Mouse (Mus musculus) heart, adult 2 months (tissue): ENCODE results near the gene Hoxa10. TPM values are rescaled to one million over a fixed set of nuclear protein-coding genes. Genes with fewer than 3 reads are reported as not detected.

ENCODE experiments used
- DNase-seq, 2 experiments: peaks; one replicate each; pipeline ENCODE4 v3.0.0; 2021
- H3K27ac ChIP-seq: fragments of 200-600 bp; 2 replicates; pipeline ENCODE4 v1.8.1; 2022
- H3K27me3 ChIP-seq: fragments of 200-500 bp; 2 replicates; pipeline ENCODE4 v1.6.1; 2012; ENCODE audit warnings: mild to moderate bottlenecking, low read length, inconsistent platforms, mixed read lengths; ENCODE audit not compliant: control insufficient read depth, insufficient read depth
- H3K36me3 ChIP-seq: fragments of 200-500 bp; 2 replicates; pipeline ENCODE4 v1.6.1; 2012; ENCODE audit warnings: low read length, inconsistent platforms; ENCODE audit not compliant: control insufficient read depth, insufficient read depth
- H3K4me1 ChIP-seq: fragments of 200-500 bp; 2 replicates; pipeline ENCODE4 v1.6.1; 2011; ENCODE audit warnings: low read length; ENCODE audit not compliant: control insufficient read depth, insufficient read depth
- H3K4me3 ChIP-seq: fragments of 200-600 bp; 2 replicates; pipeline ENCODE4 v1.8.1; 2022
- H3K79me2 ChIP-seq: fragments of 200-500 bp; replicated peaks from 2 replicates; pipeline ENCODE4 v1.6.1; 2012; ENCODE audit warnings: mild to moderate bottlenecking, inconsistent platforms, low read length, moderate library complexity, mixed read lengths; ENCODE audit not compliant: control insufficient read depth, insufficient read depth
- H3K9ac ChIP-seq: fragments of 200-500 bp; 2 replicates; pipeline ENCODE4 v1.6.1; 2012; ENCODE audit warnings: low read depth, mild to moderate bottlenecking, control low read depth, inconsistent platforms, low read length, mixed read lengths
- CTCF ChIP-seq: fragments of 200-600 bp; IDR thresholded peaks from 2 replicates; pipeline ENCODE4 v1.8.1; 2022; ENCODE audit warnings: antibody characterized with exemption, mild to moderate bottlenecking, moderate library complexity
- EP300 ChIP-seq: fragments of 200-500 bp; IDR thresholded peaks from 2 replicates; pipeline ENCODE4 v1.6.1; 2011; ENCODE audit warnings: low read depth, low read length, control low read depth; ENCODE audit not compliant: insufficient read depth
- POLR2A ChIP-seq: fragments of 200-500 bp; IDR thresholded peaks from 2 replicates; pipeline ENCODE4 v1.6.1; 2011; ENCODE audit warnings: mild to moderate bottlenecking, low read depth, low read length, control low read depth; ENCODE audit not compliant: insufficient read depth
- WGBS: fragments of 180-500 bp; shearing (Covaris S2); methylation state at CpG from one replicate; pipeline ENCODE4 v1.1.7; 2018; 5-methylcytosine and 5-hydroxymethylcytosine counted together
- intact Hi-C: fragments of 180-260 bp; cut with DNase I; formaldehyde crosslinking; loops from one replicate; pipeline ENCODE4 v1.15.1; 2025
- polyA plus RNA-seq: library from polyadenylated mRNA; depleted of rRNA; stranded (reverse); fragments of >200 nt; gene quantifications from 2 replicates; pipeline ENCODE4 v1.2.3, GENCODE M21; 2012
- total RNA-seq, 2 experiments: library from RNA; stranded (reverse); gene quantifications; 2 replicates each; pipeline ENCODE4 v1.2.3; 2021

Hoxa10 gene
- total and polyA plus RNA-seq, 3 experiments: not detected

- no peaks in the 10 kb centered on the region for H3K4me1 ChIP-seq
- peaks cover 41% of the 10 kb centered on the region for H3K27me3 ChIP-seq
- 10% methylated on average over 3 of the region's 3 CpGs for WGBS
- DNase-seq: no peak
- TF ChIP-seq EP300: no peak
- no peak for TF ChIP-seq POLR2A
- TF ChIP-seq CTCF: no peak
- no peaks in the 10 kb centered on the region for H3K79me2 ChIP-seq
- H3K9ac ChIP-seq: no peak overlapping the region
- H3K36me3 ChIP-seq: no peaks in the 10 kb centered on the region
- no peak overlapping the region for H3K4me3 ChIP-seq
- H3K27ac ChIP-seq: no peak overlapping the region
- intact Hi-C loops: loop anchor here (5.0 kb wide), 1 partner anchor 44 kb away; the partner anchor contains the start of gene Evx1
Observed at GRCm38 (mm10) chr6:52268756-52269155, 28.1 kb upstream of the Hoxa10 start.

DNA sequence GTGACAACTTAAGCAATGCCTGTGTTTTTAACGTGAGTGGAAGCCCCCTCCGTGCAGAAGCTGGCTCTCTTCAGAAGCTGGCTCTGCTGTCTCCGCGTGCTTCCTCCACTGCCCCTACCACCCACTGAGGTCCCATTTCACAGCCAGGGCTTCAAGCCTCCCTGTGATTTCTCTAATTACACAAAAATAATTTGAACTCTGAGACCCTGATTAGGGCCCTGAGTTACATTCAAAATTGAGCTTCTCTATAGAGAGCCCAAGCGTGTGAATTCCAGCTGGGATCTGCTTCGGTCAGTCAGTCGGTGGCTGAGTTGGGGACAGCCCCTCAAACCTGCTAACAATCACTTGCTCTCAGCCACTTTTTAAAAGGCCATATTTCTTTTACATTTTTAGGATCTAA, 27.7 kb upstream of the Hoxa10 start:
- intact Hi-C loops: loop anchor here (5.0 kb wide), 1 partner anchor 44 kb away; the partner anchor contains the start of gene Evx1
- no peak overlapping the region for H3K9ac ChIP-seq
- 19% methylated on average over 7 of the region's 7 CpGs for WGBS
- H3K27ac ChIP-seq: no peak overlapping the region
- no peaks in the 10 kb centered on the region for H3K4me1 ChIP-seq
- TF ChIP-seq POLR2A (no peak), EP300 (no peak), CTCF (no peak)
- H3K36me3 ChIP-seq: no peaks in the 10 kb centered on the region
- no peak for DNase-seq
- no peak overlapping the region for H3K4me3 ChIP-seq
- H3K27me3 ChIP-seq: peaks cover 37% of the 10 kb centered on the region
- H3K79me2 ChIP-seq: no peaks in the 10 kb centered on the region

- intact Hi-C loops: loop anchor here (5.0 kb wide), 1 partner anchor 45 kb away; the partner anchor contains the start of gene Evx1
- WGBS: 18% methylated on average over 3 of the region's 3 CpGs
- no peak for DNase-seq
- Histone ChIP-seq H3K9ac (no peak overlapping the region), H3K27ac (no peak overlapping the region), H3K4me3 (no peak overlapping the region), H3K27me3 (peaks cover 38% of the 10 kb centered on the region), H3K79me2 (no peaks in the 10 kb centered on the region), H3K36me3 (no peaks in the 10 kb centered on the region), H3K4me1 (no peaks in the 10 kb centered on the region)
- TF ChIP-seq EP300 (no peak), CTCF (no peak), POLR2A (no peak)
Observed at GRCm38 (mm10) chr6:52267691-52268090, 27.0 kb upstream of the Hoxa10 start.

DNA sequence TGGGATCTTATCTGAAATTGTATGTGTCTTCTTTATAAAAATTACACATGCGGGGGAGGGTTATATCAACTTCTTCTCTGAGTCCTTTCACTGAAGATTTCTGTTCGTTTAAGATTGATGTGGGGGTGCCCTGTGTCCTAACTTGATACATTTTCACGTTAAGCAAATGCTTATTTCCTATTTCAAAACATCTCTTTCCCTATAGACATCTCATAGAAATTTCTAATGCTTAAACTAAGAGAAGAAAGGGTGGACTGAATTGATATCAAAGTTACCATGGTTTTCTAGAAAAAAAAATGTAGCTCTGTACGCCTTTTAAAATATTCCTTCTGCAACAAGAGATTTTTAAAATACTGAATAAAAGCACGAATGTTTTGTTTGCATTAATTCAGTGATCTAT, 26.6 kb upstream of the Hoxa10 start:
- Histone ChIP-seq H3K4me1 (no peaks in the 10 kb centered on the region; the same call in 1 of the 2 replicates), H3K9ac (no peak overlapping the region), H3K4me3 (no peak overlapping the region), H3K79me2 (no peaks in the 10 kb centered on the region), H3K27me3 (peaks cover 41% of the 10 kb centered on the region), H3K27ac (no peak overlapping the region), H3K36me3 (no peaks in the 10 kb centered on the region)
- no peak for DNase-seq
- no peak for TF ChIP-seq POLR2A
- intact Hi-C loops: loop anchor here (5.0 kb wide), 1 partner anchor 45 kb away; the partner anchor contains the start of gene Evx1
- WGBS: 29% methylated on average over 5 of the region's 5 CpGs

DNA sequence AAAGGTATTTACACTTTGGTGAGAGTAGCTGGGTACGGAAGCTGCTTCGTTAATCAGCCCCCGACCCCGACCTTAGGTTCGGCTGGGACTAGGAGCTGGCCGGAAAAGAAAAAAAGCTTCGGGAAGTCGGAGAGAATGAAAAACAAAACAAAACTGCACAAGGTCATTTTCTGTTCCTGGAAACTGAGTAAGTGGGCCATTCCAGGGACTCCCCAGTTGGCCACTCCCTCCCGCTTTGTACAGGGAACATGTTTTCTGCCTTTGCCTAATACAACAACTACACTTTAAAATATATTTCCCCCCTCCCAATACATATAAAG, 26.0 kb upstream of the Hoxa10 start:
- WGBS: 9% methylated on average over 9 of the region's 9 CpGs
- intact Hi-C loops: loop anchor here (5.0 kb wide), 1 partner anchor 46 kb away; the partner anchor contains the start of gene Evx1
- H3K9ac ChIP-seq: no peak overlapping the region
- no peaks in the 10 kb centered on the region for H3K79me2 ChIP-seq
- H3K4me3 ChIP-seq: no peak overlapping the region
- DNase-seq: no peak
- no peaks in the 10 kb centered on the region; the same call in 1 of the 2 replicates for H3K4me1 ChIP-seq
- TF ChIP-seq EP300: no peak
- no peak for TF ChIP-seq POLR2A
- no peak for TF ChIP-seq CTCF
- no peaks in the 10 kb centered on the region for H3K36me3 ChIP-seq
- H3K27me3 ChIP-seq: peaks cover 43% of the 10 kb centered on the region
- H3K27ac ChIP-seq: no peak overlapping the region

GRCm38 (mm10) chr6:52265913-52266665, 25.4 kb upstream of the Hoxa10 start:
- no peak overlapping the region for H3K9ac ChIP-seq
- no peaks in the 10 kb centered on the region for H3K79me2 ChIP-seq
- H3K27ac ChIP-seq: no peak overlapping the region
- no peak for DNase-seq
- no peak overlapping the region for H3K4me3 ChIP-seq
- H3K4me1 ChIP-seq: no peaks in the 10 kb centered on the region; the same call in 1 of the 2 replicates
- intact Hi-C loops: loop anchor here (5.0 kb wide), 1 partner anchor 46 kb away; the partner anchor contains the start of gene Evx1
- no peaks in the 10 kb centered on the region for H3K36me3 ChIP-seq
- TF ChIP-seq CTCF (no peak), POLR2A (no peak), EP300 (no peak)
- H3K27me3 ChIP-seq: peaks cover 45% of the 10 kb centered on the region
- 4% methylated on average over 19 of the region's 19 CpGs for WGBS
